Mouse (Mus musculus): ENCODE measurements at regions not wholly inside any gene's neighbourhood (a gene's known extent, or its start where the extent isn't known, plus 50 kb on each side); places are given as distances from the start of the nearest gene placed in this dataset.

GRCm38 (mm10) chr19:26208760-26209159 is 396.1 kb upstream of the Smarca2 start:
- TF ChIP-seq ZNF384 (IDR thresholded peaks at IDR 0.05; ENCODE audit: low read depth, low read length) (no peak), MAFK (IDR thresholded peaks at IDR 0.05; ENCODE audit: insufficient read depth, low read depth, low read length) (no peak), HCFC1 (IDR thresholded peaks at IDR 0.05; ENCODE audit: borderline replicate concordance, insufficient read depth, low read length) (no peak), CHD2 (IDR thresholded peaks at IDR 0.05; ENCODE audit: low read depth, low read length) (no peak), ZC3H11A (IDR thresholded peaks at IDR 0.05; ENCODE audit: borderline replicate concordance, low read depth, low read length) (no peak)
